Comparison of ENCODE assay signal across 28 mouse cellular contexts in the genomic region with DNA sequence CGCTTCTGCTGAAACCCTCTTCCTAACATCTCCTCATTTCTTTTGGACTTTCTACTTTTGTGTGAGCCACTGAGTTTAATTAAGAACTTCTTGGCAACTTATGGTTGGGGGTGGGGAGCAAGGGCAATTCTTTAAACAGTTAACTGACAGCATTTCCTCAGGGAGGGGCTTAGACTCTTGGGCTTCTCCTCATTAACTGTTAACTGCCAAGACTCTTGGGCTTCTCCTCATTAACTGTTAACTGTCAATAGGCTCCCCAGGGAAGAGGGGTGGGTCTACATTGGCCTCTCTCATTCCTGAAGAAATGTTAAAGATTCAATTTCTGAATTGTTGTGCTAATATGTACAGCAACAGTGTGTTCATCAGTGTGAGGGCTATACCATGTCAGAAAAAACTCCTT. TPM values are rescaled to one million over a fixed set of nuclear protein-coding genes. Genes with fewer than 3 reads are reported as not detected.
"Had no signal": no experiment of that assay in that cellular context is flagged by ENCODE, and none has a peak within 500 bp of the region (broad histone marks: within the 10 kb centered on the region; RNA-seq: fewer than 3 reads in every experiment).

No protein-coding gene starts in this region.

- DNase-seq: lung, adult 18-20 months; lung, embryonic 14.5 days; lung, postnatal 10 days; lung, postnatal 4 days; midbrain, embryonic 14.5 days; retina, postnatal 1 day; right cerebral cortex, adult 18-20 months; right cerebral cortex, postnatal 25 days; right cerebral cortex, postnatal 4 days; spleen, adult 18-20 months; thymus, adult 2 months; thymus, postnatal 25 days; thymus, postnatal 4 days had no signal

- ATAC-seq: midbrain, embryonic 16.5 days had no signal

- H3K4me2 ChIP-seq: lung, embryonic 14.5 days; midbrain, embryonic 12.5 days; neural tube, embryonic 13.5 days; neural tube, embryonic 15.5 days; stomach, embryonic 15.5 days had no signal

- H3K36me3 ChIP-seq: midbrain, embryonic 10.5 days; midbrain, embryonic 12.5 days; neural tube, embryonic 13.5 days; neural tube, embryonic 15.5 days; stomach, embryonic 15.5 days had no signal

- H3K4me3 ChIP-seq: midbrain, embryonic 10.5 days; midbrain, embryonic 12.5 days; myocyte; neural tube, embryonic 13.5 days; neural tube, embryonic 15.5 days; stomach, embryonic 15.5 days had no signal

- H3K9me3 ChIP-seq: midbrain, embryonic 10.5 days; midbrain, embryonic 12.5 days; neural tube, embryonic 13.5 days; neural tube, embryonic 15.5 days; stomach, embryonic 15.5 days had no signal

- H3K4me1 ChIP-seq: midbrain, embryonic 10.5 days; midbrain, embryonic 12.5 days; neural tube, embryonic 13.5 days; neural tube, embryonic 15.5 days; stomach, embryonic 15.5 days had no signal

- H3K9ac ChIP-seq: lung, embryonic 14.5 days; midbrain, embryonic 12.5 days; neural tube, embryonic 13.5 days; neural tube, embryonic 15.5 days; stomach, embryonic 15.5 days had no signal

- H3K27me3 ChIP-seq: midbrain, embryonic 12.5 days; neural tube, embryonic 13.5 days; neural tube, embryonic 15.5 days; stomach, embryonic 15.5 days had no signal

- H3K27ac ChIP-seq: midbrain, embryonic 10.5 days; midbrain, embryonic 12.5 days; neural tube, embryonic 13.5 days; neural tube, embryonic 15.5 days; stomach, embryonic 15.5 days; stomach, postnatal 0 days had no signal

RNA-seq across cellular contexts. Expression of a gene that starts 6.3 kb away (rescaled TPM):
- total RNA-seq: megakaryocyte, adult 5-6 weeks; megakaryocyte-erythroid progenitor cell, adult 5-6 weeks had no signal
- polyA plus RNA-seq: liver, embryonic 16.5 days; lung, embryonic 14.5 days; lung, embryonic 16.5 days; midbrain, embryonic 12.5 days; midbrain, embryonic 14.5 days; midbrain, embryonic 16.5 days; myocyte; neural tube, embryonic 11.5 days; neural tube, embryonic 13.5 days; neural tube, embryonic 15.5 days; small intestine, adult 2 months; stomach, embryonic 15.5 days; stomach, postnatal 0 days; thymus, adult 2 months; urinary bladder, adult 2 months had no signal
